Mouse (Mus musculus) kidney, postnatal 25 days (tissue): ENCODE measurements around the gene Slc13a4.
A peak's percentile ranks its signal among the peaks of the same experiment; 100 is the strongest.

Experiments used
- DNase-seq, 2 experiments: peaks; one replicate each; pipeline ENCODE4 v3.0.0; 2021; ENCODE audit warnings: mixed read lengths in 2 of 2

The Slc13a4 gene

GRCm38 (mm10) chr6:35308037-35308436 is at the start of gene Slc13a4:
TSS of gene Slc13a4 (minus strand) at chr6:35308131.
- no peak for DNase-seq

GRCm38 (mm10) chr6:35355320-35355719 is 47.4 kb upstream of the Slc13a4 start:
- DNase-seq: no peak

DNA sequence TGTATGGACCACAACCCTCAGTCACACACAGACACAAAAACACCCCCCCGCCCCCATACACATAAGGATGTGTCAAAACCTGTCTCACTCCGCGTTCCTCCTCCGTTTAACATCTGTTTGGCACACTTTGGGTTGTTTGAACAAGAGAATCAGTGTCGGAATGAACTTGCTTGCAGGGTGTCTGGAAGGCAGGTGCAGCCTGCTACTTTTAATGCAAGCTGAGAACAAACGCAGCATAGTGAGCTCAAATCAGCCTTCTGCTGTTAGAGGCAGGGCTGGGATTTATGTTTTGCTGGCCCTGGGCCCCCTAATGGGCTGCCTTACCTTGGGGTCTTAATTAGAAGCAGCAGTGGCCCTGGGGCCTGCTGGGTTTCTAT is 46.7 kb upstream of the Slc13a4 start:
- DNase-seq: peak in 1 of 2 experiments; percentile 7

DNA sequence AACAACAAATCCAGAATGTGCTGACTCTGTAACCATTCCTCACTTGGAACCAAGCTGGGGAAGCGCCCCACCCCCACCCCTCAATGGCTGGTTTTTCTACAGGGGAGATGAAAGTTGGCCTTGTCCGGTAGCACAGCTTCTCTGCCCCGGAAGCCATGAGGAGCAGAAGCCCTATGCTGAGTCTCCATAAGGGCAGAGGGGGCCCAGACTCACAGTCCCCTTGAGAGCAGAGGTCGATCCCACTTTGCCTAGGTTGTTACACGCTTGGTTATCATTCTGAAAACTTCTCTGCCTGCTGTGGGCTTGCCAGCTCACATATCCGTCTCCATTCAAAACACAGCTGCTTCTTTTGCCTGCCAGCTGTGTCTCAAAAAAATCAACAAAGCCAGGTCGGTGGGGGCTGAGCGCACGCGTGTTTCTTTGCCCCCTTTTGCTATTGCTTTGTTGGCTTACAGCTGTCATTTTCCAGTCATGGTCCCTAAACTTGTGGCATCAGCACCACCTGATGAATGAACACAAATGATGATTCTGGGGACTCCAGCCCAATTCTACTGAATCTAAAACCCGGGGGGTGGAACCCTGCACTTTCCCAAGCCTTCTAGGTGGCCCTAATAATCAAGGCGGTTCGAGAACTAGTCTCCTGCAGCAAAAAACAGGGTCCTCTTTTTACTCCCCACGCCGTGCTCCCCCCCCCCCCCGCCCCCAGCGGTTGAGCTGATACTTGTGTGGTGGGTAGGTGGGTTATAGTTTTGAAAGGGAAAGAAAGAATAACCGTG is 46.1 kb upstream of the Slc13a4 start:
- peak in 1 of 2 experiments; percentile 26 for DNase-seq

GRCm38 (mm10) chr6:35353416-35353815 is 45.5 kb upstream of the Slc13a4 start:
- DNase-seq: no peak

DNA sequence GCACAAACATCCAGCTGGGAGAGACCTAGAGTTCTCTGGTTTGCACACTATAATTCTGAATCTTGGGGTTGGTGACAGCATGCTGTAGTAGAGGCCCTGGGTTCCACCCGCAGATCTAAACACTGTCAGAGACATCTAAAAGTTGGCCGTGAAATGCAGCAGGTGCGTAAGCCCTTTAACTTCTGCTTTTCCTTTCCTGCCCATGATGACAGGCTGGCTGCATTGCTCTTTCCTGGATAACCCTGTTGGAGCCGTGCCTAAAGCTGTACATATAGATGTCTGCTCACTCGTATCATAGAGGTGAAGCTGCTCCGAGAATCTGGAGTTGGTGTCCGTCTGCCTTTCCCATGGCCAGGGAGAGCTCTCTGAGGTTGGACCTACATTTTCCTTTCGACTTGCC is 44.9 kb upstream of the Slc13a4 start:
- peak in 1 of 2 experiments; percentile 27 for DNase-seq

GRCm38 (mm10) chr6:35351826-35352225 is 43.9 kb upstream of the Slc13a4 start:
- no peak for DNase-seq

DNA sequence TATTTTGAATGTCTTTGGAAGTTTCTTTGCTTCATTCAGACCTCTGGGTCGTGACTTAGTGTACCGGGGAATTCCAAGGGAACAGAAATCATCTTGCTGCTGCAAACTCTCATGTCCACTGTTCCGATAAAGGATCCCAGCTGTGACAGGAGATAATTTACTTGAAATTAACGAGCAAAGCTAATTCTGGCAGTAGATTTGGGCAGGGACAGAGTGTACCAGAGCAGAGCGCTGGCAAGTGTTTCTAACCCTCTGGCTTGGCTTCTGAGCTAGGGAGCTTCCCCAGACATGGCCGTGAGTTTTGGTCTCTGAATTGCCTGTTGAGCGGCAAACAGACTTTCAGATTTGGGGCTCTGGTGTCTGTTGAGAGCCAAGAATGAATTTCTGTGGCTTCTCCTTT is 41.9 kb upstream of the Slc13a4 start:
- DNase-seq: peak; percentile 28 to 61

DNA sequence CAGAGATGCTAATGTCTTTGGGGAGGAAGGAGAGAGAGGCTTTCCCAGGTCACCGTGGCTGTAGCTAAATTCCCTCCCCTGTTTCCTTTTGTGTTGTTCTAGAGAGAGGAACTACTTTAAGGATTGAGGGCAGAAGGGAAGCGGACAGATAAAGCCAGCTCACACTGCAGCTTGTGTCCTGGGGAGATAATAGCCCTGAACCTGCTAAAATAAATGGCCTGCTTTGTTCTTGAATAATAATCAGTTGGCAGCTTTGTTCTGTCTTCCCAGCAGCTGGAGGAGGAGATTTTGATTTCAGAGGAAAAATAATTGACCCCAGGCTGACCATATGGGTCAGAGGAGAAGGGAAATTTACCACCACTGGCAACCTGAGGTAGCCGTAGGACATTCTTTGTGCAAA is 30.7 kb upstream of the Slc13a4 start:
- DNase-seq: no peak

DNA sequence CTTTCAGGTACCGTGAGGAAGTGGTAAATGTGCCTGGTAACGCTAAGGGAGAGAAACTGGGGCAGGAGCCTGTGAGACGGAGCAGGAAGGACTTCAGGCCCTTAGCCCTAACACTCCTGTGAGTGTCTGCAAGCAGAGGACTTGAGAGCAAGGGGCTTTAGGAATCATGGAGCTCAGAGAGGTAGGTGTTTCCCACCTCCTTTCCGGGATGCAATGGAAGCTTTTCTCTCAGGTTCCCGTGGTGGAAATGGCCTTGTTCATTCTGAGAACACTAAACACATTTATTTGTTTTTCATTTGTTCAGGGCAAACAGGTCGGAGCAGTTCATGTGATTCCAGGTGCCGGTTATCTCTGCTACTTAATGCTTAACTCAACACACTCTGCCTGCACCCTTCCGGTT is 29.9 kb upstream of the Slc13a4 start:
- no peak for DNase-seq

- peak; percentile 21 to 61 for DNase-seq
Measured at GRCm38 (mm10) chr6:35335452-35335851, 27.5 kb upstream of the Slc13a4 start.

- DNase-seq: no peak
Measured at GRCm38 (mm10) chr6:35334278-35334677, 26.3 kb upstream of the Slc13a4 start.

- no peak for DNase-seq
Measured at GRCm38 (mm10) chr6:35333632-35334031, 25.7 kb upstream of the Slc13a4 start.

- no peak for DNase-seq
Measured at GRCm38 (mm10) chr6:35330834-35331233, 22.9 kb upstream of the Slc13a4 start.

DNA sequence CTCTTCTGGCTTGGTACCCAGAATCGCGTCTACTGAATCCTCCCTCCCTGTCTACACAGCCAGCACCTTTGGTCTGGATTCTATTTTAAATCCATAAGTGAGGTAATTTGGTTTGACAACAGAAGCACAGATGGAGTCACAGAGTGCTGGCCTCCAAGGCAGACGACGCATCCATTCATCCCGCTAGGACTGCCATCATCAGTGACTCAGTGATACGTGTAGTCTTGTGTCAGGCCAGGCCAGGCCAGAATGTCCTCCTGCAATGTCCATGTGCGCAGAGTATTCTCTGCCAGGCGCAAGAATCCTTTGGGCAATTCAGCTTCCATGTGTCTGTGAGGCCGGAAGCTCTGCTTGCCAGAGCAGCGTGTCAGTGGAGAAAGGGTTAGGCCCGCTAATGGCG is 22.0 kb upstream of the Slc13a4 start:
- DNase-seq: no peak

GRCm38 (mm10) chr6:35326111-35326515 is 18.2 kb upstream of the Slc13a4 start, which contains the start of gene Fam180a:
TSS of gene Fam180a (minus strand) at chr6:35326141.
- DNase-seq: peak; percentile 43 to 56

GRCm38 (mm10) chr6:35324306-35324705 is 16.4 kb upstream of the Slc13a4 start:
- no peak for DNase-seq

DNA sequence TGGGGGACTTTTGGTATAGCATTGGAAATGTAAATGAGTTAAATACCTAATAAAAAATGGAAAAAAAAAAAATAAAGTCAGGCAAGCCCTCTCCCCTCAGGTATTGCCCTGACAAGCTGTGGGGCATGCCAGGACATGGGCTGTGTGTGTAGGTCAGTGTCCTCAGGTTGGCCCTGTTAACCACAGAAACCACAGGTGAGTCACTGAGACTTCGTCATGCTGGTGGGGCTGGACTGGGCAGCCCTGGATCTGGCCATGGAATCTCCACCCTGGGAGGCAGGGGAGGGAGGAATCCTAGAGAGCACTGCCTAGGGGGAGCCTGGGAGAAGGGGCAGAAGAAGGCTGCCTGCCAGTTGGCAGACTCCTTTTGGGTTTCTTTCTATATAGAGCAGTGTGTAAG is 15.1 kb upstream of the Slc13a4 start:
- DNase-seq: no peak

- peak in 1 of 2 experiments; percentile 57 for DNase-seq
Measured at GRCm38 (mm10) chr6:35321105-35321504, 13.2 kb upstream of the Slc13a4 start.

DNA sequence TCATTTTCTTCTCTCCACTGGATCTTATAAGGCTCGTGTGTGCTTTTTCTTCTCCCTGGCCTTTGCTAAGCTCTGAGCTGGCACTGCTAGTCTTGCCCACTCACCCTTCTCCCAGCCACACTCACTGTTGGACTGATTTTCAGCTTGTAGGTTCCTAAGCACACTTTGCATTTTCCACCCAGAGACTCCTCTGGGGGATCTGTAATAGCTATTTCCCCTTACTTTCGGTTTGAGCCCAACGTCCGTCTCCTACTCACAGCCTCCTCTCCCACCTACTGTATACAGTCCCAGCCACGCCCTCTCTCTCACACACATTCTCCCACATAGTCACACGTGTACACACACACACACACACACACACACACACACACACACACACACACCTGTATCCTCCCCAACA is 11.9 kb upstream of the Slc13a4 start:
- DNase-seq: no peak

DNA sequence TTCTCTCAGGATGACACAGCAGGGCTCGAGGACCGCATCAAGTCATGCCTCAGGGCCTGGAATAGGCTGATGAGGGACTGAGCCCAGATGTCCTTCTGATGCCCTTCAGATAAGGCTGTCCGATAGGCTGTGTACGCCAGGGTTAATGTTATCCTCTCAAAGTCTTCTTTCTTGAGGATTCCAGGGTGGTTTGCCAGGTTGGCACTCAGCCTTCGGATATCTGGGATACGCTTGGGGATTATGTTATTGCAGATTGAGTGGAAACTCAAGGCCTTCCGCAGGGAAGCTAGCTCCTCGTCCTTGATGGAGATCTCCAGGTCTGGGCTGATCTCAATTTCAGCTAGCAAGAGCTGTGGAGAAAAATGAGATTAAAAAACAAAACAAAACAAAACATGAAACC is 5.6 kb upstream of the Slc13a4 start:
- DNase-seq: no peak

- no peak for DNase-seq
Measured at GRCm38 (mm10) chr6:35309406-35309805, 1.5 kb upstream of the Slc13a4 start.

DNA sequence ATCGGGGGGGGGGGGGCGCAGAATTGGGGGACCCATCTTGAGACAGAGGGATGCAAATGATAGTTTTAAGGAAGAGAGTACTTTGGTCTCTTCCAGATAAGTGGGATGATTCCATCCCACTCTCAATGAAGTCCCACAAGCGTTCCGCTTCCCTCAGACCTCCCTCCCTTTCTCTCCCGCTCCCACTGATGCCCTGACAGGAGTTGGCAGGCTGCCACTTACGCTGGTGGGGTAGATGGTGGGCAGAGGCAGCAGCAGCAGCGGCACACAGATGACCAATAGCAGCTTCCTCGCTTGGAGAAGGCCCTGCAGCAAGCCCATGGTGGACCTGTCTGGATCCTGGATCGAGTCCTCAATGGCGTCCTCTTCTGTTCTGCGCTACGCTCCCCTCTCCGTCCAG is 795 bp downstream of the Slc13a4 start:
- DNase-seq: no peak

DNA sequence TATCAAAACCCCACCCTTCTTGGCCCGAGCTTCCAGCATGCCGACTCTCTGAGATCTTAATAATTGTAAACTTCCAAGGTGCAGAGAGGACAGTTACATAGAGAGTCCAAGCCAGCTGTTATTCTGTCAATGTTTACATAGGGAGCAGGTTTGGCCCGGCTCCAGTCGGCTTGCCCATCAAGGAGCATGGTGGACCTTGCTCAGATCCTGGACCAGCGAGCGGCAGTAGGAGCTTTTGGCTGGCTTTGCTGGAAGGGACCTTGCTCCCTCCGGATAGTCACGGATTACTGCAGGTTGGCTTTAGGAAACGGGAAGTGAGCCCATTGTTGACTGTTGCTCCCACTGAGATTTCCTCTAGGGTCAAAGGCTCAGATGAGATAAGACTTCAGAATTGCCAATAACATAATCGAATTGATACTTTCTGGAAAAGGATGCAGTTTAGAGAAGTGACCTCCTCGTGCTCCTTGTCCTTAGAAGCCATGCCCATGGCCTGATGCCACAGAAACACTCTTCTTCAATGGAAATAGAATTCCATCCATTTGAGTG is 4.5 kb downstream of the Slc13a4 start:
- DNase-seq: peak; percentile 95 to 96

GRCm38 (mm10) chr6:35302581-35302980 is 5.3 kb downstream of the Slc13a4 start:
- DNase-seq: no peak
